Mouse (Mus musculus): ENCODE measurements at regions not wholly inside any gene's neighbourhood (a gene's known extent, or its start where the extent isn't known, plus 50 kb on each side); places are given as distances from the start of the nearest gene placed in this dataset.

- DNase-seq (ENCODE audit: low spot score) = no peak
Measured at GRCm38 (mm10) chr9:25374161-25374560, 107.2 kb upstream of the Eepd1 start.

DNA sequence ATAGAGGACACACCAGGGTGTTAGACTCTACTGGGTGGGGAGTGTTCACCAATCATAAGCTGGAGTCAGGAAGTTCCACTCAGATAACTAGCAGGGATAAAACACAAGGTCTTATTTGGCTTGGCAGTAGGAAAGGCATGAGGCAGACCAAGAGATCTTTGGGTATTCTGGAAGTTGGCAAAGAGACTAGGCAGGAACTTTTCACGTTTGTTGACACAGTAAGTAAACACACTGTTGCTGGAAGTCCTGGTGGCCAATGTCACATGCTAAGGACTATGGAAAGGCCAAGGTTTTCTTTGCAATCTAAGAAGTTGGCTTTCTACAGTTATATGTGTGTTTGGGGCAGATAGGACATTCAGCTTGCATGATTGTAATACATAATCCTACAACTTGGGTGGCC, 105.1 kb upstream of the Eepd1 start:
- DNase-seq (ENCODE audit: low spot score) = no peak

GRCm38 (mm10) chr9:25377771-25378747, 103.3 kb upstream of the Eepd1 start:
- no peak for DNase-seq (ENCODE audit: low spot score)

GRCm38 (mm10) chr9:25385333-25385732, 96.0 kb upstream of the Eepd1 start:
- no peak for DNase-seq (ENCODE audit: low spot score)

DNA sequence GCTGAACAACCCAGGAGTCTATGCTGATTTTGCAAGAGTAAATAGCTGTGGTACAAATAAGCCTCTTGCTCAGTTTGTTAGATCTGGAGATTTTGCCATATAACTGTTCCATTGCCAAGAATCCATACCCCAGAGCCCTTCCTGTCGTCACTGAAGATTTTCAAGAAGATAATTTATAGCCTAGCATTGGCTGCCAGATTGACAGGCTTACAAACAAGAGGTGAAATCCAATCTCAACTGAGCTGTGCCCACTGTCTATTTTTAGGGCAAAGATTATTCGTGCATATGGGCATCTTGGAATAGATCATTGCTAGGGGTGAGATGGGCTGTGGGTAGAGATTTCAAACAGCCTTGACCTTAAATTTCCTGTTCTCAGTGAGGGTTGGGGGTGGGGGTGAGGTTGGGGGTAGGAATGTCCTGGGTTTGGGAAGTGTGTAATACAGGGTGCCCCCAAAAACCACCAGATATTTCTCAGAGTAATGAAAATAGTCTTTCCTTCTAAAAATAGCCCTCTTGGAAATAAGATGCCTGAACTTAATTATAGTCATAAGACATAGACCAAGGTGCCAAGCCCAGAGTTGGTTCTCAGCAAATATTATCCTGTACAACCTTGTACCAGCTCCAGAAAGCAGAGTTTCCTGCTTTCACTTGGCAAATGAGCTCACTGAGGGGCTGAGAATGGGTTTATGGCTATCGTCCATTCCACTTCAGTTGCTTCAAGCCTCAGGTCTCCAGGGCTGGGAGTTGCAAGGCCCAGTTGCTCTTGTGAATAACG, 93.3 kb upstream of the Eepd1 start:
- no peak for DNase-seq (ENCODE audit: low spot score)

DNA sequence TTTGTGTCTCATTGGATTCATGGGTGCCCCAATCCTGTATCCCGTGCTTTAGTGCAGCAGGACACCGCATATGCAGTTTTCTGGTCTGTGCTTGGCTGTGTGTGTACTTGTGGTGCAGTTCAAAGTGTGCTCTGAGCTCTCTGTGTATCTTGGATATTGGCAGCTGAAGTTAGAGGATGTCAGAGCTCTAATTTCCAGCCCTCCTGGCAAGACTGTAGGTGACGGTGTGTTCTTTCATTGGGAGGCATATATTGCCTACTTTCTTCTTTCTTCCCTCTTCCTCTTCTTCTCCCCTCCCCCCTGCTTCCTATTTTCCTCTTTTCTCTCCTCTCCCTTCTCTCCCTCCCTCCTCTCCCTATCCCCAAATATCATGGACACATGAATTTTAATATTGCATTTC, 92.0 kb upstream of the Eepd1 start:
- DNase-seq (ENCODE audit: low spot score) = no peak

DNA sequence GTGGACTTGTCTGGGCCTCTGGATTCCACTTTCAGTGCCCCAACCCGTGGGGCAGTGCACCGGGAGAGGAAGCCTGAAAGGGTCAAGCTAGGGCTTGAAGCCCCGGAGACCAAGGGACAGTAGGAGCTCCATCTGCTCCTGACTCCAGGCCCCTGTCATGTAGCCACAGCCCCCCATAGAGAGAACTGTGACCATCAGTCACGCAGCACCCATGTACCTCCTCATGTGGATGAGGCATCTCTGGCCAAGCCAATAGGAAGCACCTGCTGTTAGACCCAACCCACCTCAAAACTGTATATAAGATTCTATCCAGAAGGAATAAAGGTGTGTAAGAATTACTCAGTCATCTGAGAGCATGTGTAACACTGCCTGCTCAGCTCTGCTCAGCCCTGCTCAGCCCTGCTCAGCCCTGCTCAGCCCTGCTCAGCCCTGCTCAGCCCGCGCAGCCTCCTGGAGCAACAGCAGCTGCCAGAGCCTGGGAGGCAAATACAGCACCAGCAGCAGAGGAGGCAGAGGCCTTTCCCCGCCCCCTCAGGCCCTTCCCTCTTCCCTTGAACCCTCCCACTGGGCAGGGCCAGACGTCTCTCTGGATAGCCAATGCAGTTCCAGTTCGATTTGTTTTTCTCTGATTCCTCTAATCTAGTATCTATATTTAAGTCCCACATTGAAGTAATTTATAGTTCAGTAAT, 80.6 kb upstream of the Eepd1 start:
- DNase-seq (ENCODE audit: low spot score) = peak; percentile 31

GRCm38 (mm10) chr9:25405848-25406247, 75.5 kb upstream of the Eepd1 start:
- DNase-seq (ENCODE audit: low spot score) = no peak

DNA sequence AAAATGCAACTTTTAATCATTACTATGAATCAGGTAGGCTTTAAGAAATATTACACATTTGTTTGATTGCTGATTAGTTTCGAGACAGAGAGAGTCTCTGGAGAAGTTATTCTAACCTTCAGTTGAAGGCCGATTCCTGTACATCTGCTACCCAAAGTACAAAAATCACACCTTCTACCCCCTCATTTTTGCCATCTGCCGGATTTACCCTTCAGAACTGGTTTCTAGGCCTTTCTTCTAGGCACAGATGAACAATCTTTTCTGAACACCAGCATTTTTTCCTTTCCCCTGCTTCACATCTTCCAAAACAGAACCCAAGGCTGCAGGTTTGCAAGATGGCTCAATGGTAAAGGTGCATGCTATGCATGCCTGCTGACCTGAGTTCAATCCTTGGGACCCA, 72.8 kb upstream of the Eepd1 start:
- DNase-seq (ENCODE audit: low spot score) = no peak

DNA sequence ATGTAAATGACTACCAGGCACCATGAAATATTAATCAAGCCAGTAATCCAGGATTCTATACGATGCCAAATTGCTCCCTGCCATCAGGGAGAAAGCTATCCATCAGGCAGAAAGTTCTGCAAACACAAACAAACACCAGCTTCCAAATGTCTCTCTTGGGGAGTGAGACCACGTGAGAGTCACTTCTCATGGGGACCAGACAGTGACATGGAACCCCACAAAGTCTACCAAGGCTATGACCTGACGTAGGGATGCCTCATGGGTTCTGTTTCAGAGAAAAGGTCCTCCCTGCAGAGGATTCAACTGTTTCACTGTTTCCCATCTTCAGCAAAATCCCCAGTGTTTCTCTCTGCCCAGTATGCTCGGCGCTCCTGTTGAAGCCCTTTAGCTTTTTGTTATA, 71.6 kb upstream of the Eepd1 start:
- DNase-seq (ENCODE audit: low spot score) = no peak

- no peak for DNase-seq (ENCODE audit: low spot score)
Measured at GRCm38 (mm10) chr9:25413873-25414272, 67.5 kb upstream of the Eepd1 start.

- no peak for DNase-seq (ENCODE audit: low spot score)
Measured at GRCm38 (mm10) chr9:25414315-25414714, 67.0 kb upstream of the Eepd1 start.

- DNase-seq (ENCODE audit: low spot score) = no peak
Measured at GRCm38 (mm10) chr9:25426941-25427340, 54.4 kb upstream of the Eepd1 start.

DNA sequence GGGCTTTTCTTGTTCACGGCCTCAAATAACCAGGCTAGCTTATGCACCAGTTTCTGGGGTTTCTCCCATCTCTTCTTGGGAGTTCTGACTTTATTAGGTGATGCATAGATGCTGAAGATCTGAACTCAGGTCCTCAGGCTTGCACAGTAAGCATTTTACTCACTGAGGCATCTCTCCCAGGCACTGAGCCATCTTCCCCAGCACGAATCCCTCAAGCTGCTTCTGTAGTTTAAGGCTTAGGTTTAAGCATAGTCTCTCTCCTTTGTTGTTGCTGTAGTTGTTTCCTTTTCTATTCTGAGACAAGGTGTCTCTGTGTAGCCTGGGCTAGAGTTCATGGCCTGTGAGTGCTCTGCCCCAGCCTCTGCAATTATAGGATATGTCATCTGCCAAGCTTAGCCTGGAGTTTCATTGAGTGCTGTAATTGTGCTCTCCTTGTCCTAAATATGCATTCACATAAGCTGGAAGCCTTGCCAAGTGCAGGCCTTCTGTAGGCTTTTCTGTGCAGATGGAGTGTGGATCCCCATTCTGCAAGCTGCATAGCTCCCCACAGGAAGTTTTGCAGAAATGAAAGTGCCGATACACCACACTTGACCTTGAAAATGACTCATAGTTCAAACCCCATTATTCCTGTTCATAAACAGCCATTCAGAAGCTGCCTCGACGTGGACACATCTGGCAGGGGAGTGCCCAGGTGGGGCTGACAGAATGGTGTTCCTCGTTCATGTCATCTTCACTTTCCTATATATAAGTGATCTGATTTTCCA, 51.7 kb upstream of the Eepd1 start:
- DNase-seq (ENCODE audit: low spot score) = no peak

Measured in ovary, postnatal 36 days (tissue).